Mouse (Mus musculus): ENCODE measurements around the gene Calhm4. TPM values are rescaled to one million over a fixed set of nuclear protein-coding genes. Genes with fewer than 3 reads are reported as not detected.
A peak's percentile ranks its signal among the peaks of the same experiment; 100 is the strongest.
"Not testable (repeated sequence)": the region's sequence is repeated elsewhere in the genome, so short reads cannot be mapped to it uniquely, and the experiment has no call there.

The Calhm4 gene
- polyA plus RNA-seq, 1 experiment from 2014 or later = not detected

DNA sequence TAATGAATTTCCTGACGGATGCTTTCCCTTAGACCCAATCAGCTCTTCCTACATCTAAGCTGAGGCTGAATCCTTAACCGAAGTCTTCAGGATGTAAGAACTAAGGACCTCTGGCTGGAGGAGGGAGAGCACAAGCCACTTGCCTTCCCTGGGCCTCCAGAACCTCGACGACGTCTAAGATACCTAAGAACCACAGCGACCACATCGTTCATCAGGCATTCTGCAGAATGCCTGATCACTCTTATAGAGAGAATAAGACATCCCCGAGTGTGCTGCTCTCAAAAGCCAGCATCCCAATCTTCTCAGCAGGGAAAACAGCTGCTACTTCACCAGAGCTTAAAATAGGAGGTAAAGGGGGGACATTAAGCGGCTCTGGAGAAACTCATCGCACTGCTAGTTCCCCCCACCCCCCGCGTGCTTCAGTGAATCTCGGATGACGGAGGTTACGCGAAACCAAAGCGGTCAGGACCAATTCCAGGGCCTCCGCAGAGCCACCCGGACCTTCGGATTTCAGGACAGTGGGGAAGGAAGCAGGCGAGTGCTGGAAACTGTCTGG, 25.3 kb downstream of the Calhm4 start:
- H3K4me1 ChIP-seq (ENCODE audit: control insufficient read depth, insufficient read depth, low read length) = peaks cover 14% of the 10 kb centered on the region
- no peaks in the 10 kb centered on the region for H3K9me3 ChIP-seq (ENCODE audit: control insufficient read depth, low read length)
- WGBS = under 1% methylated on average over 21 of the region's 21 CpGs
- H3K36me3 ChIP-seq (ENCODE audit: control insufficient read depth, insufficient read depth, low read length) = no peaks in the 10 kb centered on the region
- H3K4me2 ChIP-seq (ENCODE audit: low read length) = peak overlapping the region; percentile 77
- H3K4me3 ChIP-seq (replicated peaks; ENCODE audit: low read depth, low read length) = peak overlapping the region; percentile 91
- no peaks in the 10 kb centered on the region for H3K27me3 ChIP-seq (ENCODE audit: control insufficient read depth, insufficient read depth, low read length)
- peak overlapping the region; percentile 89 for H3K9ac ChIP-seq (replicated peaks; ENCODE audit: low read length)
- H3K27ac ChIP-seq (replicated peaks; ENCODE audit: low read depth, low read length) = peak overlapping the region; percentile 93
- no peak; the same call in 1 of the 2 replicates for ATAC-seq (ENCODE audit: low FRiP score, low TSS enrichment)
- peak; percentile 58 for DNase-seq

DNA sequence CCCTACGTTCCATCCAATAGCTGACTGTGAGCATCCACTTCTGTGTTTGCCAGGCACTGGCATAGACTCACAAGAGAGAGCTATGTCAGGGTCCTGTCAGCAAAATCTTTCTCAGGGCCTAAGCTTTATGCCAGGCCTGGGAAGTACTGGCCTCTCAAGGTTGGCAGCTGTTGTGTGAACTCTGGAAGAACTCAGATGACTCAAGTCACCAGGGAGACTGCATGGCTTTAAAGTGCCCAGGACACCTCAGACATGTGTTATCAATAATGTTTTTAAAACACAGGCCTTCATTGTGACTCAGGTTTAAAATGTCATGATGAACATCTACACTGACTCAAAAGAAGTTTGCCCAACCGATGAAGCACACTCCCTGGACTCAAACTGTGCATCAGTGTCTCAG, 30.9 kb downstream of the Calhm4 start:
- Histone ChIP-seq H3K27ac (replicated peaks; ENCODE audit: low read depth, low read length) (no peak overlapping the region), H3K27me3 (ENCODE audit: control insufficient read depth, insufficient read depth, low read length) (no peaks in the 10 kb centered on the region), H3K9me3 (ENCODE audit: control insufficient read depth, low read length) (no peaks in the 10 kb centered on the region), H3K36me3 (ENCODE audit: control insufficient read depth, insufficient read depth, low read length) (peaks cover 19% of the 10 kb centered on the region), H3K4me1 (ENCODE audit: control insufficient read depth, insufficient read depth, low read length) (peaks cover 6% of the 10 kb centered on the region), H3K9ac (replicated peaks; ENCODE audit: low read length) (no peak overlapping the region), H3K4me3 (replicated peaks; ENCODE audit: low read depth, low read length) (no peak overlapping the region), H3K4me2 (ENCODE audit: low read length) (no peak overlapping the region)
- DNase-seq (no peak), ATAC-seq (ENCODE audit: low FRiP score, low TSS enrichment) (no peak)
- 82% methylated on average over 2 of the region's 2 CpGs for WGBS

DNA sequence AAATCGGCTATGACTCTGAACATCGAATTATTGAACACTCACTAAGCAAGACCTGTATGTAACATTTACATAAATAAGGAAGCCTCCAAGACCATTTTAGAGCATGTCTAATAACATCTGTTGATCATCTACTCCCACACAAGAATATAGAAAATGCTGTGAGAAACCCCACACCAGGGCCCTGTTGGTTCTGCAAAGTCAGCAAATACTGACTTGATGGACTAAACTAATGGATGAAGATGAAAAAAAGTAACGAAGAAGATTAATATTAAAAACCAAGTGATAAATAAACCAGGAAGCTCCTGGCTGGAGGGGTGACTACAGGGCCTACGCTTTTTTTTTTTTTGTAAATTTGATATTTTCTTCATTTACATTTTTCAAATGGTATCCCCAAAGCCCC, 31.5 kb downstream of the Calhm4 start:
- 96% methylated on average over 4 of the region's 4 CpGs for WGBS
- Histone ChIP-seq H3K27ac (replicated peaks; ENCODE audit: low read depth, low read length) (no peak overlapping the region), H3K4me3 (replicated peaks; ENCODE audit: low read depth, low read length) (no peak overlapping the region), H3K27me3 (ENCODE audit: control insufficient read depth, insufficient read depth, low read length) (no peaks in the 10 kb centered on the region), H3K9me3 (ENCODE audit: control insufficient read depth, low read length) (no peaks in the 10 kb centered on the region), H3K9ac (replicated peaks; ENCODE audit: low read length) (no peak overlapping the region), H3K4me1 (ENCODE audit: control insufficient read depth, insufficient read depth, low read length) (no peaks in the 10 kb centered on the region), H3K36me3 (ENCODE audit: control insufficient read depth, insufficient read depth, low read length) (peaks cover 25% of the 10 kb centered on the region), H3K4me2 (ENCODE audit: low read length) (no peak overlapping the region)
- no peak for ATAC-seq (ENCODE audit: low FRiP score, low TSS enrichment)
- no peak for DNase-seq

DNA sequence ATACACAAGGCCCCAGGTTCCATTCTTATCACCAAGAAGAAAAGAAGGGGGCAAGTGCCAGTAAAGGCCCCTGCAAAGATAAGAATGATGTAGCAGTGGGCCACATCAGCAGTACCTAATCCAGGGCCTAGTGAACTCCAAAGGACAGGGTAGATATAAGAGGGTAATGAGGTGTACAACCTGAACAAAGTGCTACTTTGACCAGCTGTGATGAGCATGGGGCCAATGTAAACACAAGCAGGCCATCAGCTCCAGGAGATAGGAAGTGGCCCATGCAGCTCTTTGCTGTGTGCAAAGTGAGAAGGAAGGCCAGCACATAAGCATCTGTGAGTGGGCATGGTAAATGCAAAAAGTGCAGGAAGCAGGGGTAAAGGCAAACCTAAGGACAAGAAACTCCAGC, 45.7 kb downstream of the Calhm4 start:
- Histone ChIP-seq H3K27me3 (ENCODE audit: control insufficient read depth, insufficient read depth, low read length) (no peaks in the 10 kb centered on the region), H3K9ac (replicated peaks; ENCODE audit: low read length) (no peak overlapping the region), H3K27ac (replicated peaks; ENCODE audit: low read depth, low read length) (no peak overlapping the region), H3K4me3 (replicated peaks; ENCODE audit: low read depth, low read length) (no peak overlapping the region), H3K9me3 (ENCODE audit: control insufficient read depth, low read length) (no peaks in the 10 kb centered on the region), H3K4me2 (ENCODE audit: low read length) (no peak overlapping the region), H3K36me3 (ENCODE audit: control insufficient read depth, insufficient read depth, low read length) (peaks cover 77% of the 10 kb centered on the region), H3K4me1 (ENCODE audit: control insufficient read depth, insufficient read depth, low read length) (no peaks in the 10 kb centered on the region)
- no peak for ATAC-seq (ENCODE audit: low FRiP score, low TSS enrichment)
- no peak for DNase-seq

DNA sequence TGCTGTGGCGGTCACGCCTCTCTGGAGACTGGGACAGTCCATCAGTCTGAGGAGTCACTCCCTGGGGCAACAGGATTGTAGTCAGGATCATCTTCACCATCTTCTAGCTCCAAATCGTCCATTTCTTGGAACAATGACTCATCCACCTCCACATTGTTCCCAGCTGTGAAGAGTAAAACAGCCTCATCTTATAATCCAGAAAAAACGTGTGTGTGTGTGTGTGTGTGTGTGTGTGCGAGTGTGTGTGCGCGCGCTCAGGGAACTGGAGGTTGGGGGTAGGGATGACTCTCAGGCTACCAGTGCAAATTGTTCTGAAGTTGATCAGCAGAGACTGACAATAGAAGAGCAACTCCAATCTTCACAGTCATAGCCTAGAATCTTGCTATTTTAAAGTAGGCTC, 47.4 kb downstream of the Calhm4 start:
- 94% methylated on average over 6 of the region's 8 CpGs for WGBS
- H3K27me3 ChIP-seq (ENCODE audit: control insufficient read depth, insufficient read depth, low read length); H3K4me1 ChIP-seq (ENCODE audit: control insufficient read depth, insufficient read depth, low read length); H3K4me3 ChIP-seq (replicated peaks; ENCODE audit: low read depth, low read length); H3K27ac ChIP-seq (replicated peaks; ENCODE audit: low read depth, low read length); H3K9ac ChIP-seq (replicated peaks; ENCODE audit: low read length); H3K9me3 ChIP-seq (ENCODE audit: control insufficient read depth, low read length); H3K4me2 ChIP-seq (ENCODE audit: low read length); DNase-seq; ATAC-seq (ENCODE audit: low FRiP score, low TSS enrichment): not testable (repeated sequence)
- H3K36me3 ChIP-seq (ENCODE audit: control insufficient read depth, insufficient read depth, low read length) = peaks cover 77% of the 10 kb centered on the region

Other genes with a start within 250 kb of the Calhm4 start
- gene Sult3a1, start 186.6 kb downstream of the Calhm4 start, polyA plus RNA-seq (2014; fragmentation: Nextera tagmentation; extraction: Ambion mirVana) = not detected in 2 replicates
- 0.51 and 0.74 TPM in 2 replicates for gene Rsph4a, start 139.2 kb downstream of the Calhm4 start, polyA plus RNA-seq (2014; fragmentation: Nextera tagmentation; extraction: Ambion mirVana)
- 21.6 and 27.7 TPM in 2 replicates for gene Zup1, start 93.0 kb downstream of the Calhm4 start, polyA plus RNA-seq (2014; fragmentation: Nextera tagmentation; extraction: Ambion mirVana)
- 135 and 152 TPM in 2 replicates for gene Rwdd1, start 24.7 kb downstream of the Calhm4 start, polyA plus RNA-seq (2014; fragmentation: Nextera tagmentation; extraction: Ambion mirVana)
- gene Trappc3l, start 6.7 kb downstream of the Calhm4 start, polyA plus RNA-seq (2014; fragmentation: Nextera tagmentation; extraction: Ambion mirVana) = not detected in 2 replicates
- gene Calhm5, start 52.2 kb upstream of the Calhm4 start, polyA plus RNA-seq (2014; fragmentation: Nextera tagmentation; extraction: Ambion mirVana) = 0.18 and 0.62 TPM in 2 replicates
- 0.27 and 1.0 TPM in 2 replicates for gene Calhm6, start 83.7 kb upstream of the Calhm4 start, polyA plus RNA-seq (2014; fragmentation: Nextera tagmentation; extraction: Ambion mirVana)
- 3.0 and 9.4 TPM in 2 replicates for gene Dse, start 163.4 kb upstream of the Calhm4 start, polyA plus RNA-seq (2014; fragmentation: Nextera tagmentation; extraction: Ambion mirVana)
- gene Tspyl1, start 237.9 kb upstream of the Calhm4 start, polyA plus RNA-seq (2014; fragmentation: Nextera tagmentation; extraction: Ambion mirVana) = 99.8 and 106 TPM in 2 replicates